Mouse (Mus musculus) bone marrow macrophage, adult 2 months (primary cell): ENCODE measurements around the gene Rccd1.

Source experiments
- CTCF ChIP-seq: IDR thresholded peaks from 2 replicates; pipeline ENCODE4 v1.5.1; 2012; ENCODE audit warnings: low read depth, mild to moderate bottlenecking, low read length, moderate library complexity
- POLR2A ChIP-seq: IDR thresholded peaks from 2 replicates; pipeline ENCODE4 v1.6.1; 2012; ENCODE audit warnings: mild to moderate bottlenecking, low read depth, low read length, borderline replicate concordance

DNA sequence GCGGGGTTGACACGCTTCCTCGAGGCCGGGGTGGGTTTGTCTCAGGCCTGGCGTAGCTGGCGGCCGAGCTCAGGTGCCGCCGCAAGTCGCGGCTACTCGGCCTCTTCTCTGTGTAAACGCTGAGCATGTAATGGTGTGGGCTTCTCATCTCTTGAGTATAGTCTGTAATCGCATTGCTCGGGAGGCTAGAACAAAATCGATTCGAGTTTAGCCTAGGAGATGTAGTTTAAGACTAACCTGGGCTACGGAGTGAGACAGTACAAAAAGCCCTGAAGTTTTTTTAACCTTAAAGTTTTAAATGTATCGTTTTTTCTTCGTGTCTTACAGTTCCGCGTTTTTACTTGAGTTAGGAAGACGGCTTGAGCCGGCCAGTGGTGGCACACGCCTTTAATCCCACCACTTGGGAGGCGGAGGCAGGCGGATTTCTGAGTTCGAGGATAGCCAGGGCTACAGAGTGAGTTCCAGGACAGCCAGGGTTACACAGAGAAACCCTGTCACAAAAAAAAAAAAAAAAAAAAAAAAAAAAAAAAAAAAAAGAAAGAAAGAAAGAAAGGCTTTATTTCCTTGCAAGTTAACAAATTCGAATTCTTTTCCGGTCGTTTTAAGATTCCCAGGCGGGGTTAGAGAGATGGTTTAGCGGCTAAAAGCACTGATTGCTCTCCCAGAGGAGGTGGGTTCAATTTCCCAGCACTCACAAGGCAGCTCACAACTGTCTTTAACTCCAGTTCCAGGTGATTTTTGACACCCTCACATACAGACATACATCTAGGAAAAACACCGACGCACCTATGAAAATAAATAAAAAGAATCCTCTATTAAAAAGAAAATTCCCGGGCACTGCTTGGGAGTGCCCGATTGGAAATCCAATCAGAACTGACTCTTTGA is 29.2 kb downstream of the Rccd1 start:
- TF ChIP-seq POLR2A (no peak), CTCF (no peak)
